ENCODE assay signal across 10 mouse cellular contexts in the genomic region with DNA sequence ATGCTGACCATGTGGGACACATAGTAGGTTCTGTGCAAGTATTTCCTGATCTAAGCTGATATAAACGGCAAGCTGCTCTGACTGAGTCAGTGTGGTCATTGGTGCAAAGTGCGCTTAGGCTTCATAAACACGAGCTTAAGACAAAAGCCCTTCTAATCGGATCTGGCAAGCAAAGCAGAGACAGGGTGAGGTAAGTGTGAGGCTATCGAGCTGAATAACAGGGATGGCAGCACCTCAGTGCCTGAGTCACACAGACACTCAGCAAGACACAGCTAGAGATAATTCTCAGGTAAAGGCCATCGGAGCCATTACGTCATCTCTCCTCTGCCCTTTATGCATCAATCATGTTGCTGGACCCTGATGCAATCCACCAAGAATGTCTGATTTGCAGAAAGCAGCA.
DNase-seq lines count a peak whose midpoint lies in the region; ATAC-seq and TF ChIP-seq lines count a peak whose summit lies in the region.
"Had no signal": no experiment of that assay in that cellular context is flagged by ENCODE, and none has a peak within 500 bp of the region (broad histone marks: within the 10 kb centered on the region; RNA-seq: fewer than 3 reads in every experiment).

No protein-coding gene starts in this region.

- no peaks in the 10 kb centered on the region for H3K4me1 ChIP-seq in kidney, embryonic 14.5 days (ENCODE audit: control insufficient read depth, insufficient read depth, low read length)

- H3K9me3 ChIP-seq in kidney, embryonic 14.5 days (ENCODE audit: control insufficient read depth, low read length) = no peaks in the 10 kb centered on the region; the same call in 1 of the 2 replicates
- H3K9me3 ChIP-seq: lung, embryonic 15.5 days had no signal

- H3K36me3 ChIP-seq in kidney, embryonic 14.5 days (ENCODE audit: control insufficient read depth, insufficient read depth, low read length) = no peaks in the 10 kb centered on the region
- H3K36me3 ChIP-seq: lung, embryonic 15.5 days had no signal

- POLR2A ChIA-PET in Patski (lab: Charles Lee) = interaction anchor here (0.7 kb wide), 1 partner anchor 107 kb away, joined by 3 read pairs; no protein-coding TSS in a partner anchor

- WGBS in kidney, embryonic 14.5 days = 62% methylated on average over 7 of the region's 7 CpGs

- CTCF ChIA-PET in Patski (lab: Charles Lee) = interaction anchor here (0.8 to 1.2 kb wide), 4 partner anchors 17 to 97 kb away, joined by 3 to 4 read pairs (median 4); no protein-coding TSS in a partner anchor

- H3K27me3 ChIP-seq in kidney, embryonic 14.5 days (ENCODE audit: control insufficient read depth, insufficient read depth, low read length) = no peaks in the 10 kb centered on the region
- H3K27me3 ChIP-seq in Patski = no peaks in the 10 kb centered on the region
- H3K27me3 ChIP-seq: lung, embryonic 15.5 days had no signal

- no peak overlapping the region for H3K4me3 ChIP-seq in kidney, embryonic 14.5 days (ENCODE audit: low read length)
- H3K4me3 ChIP-seq: lung, embryonic 15.5 days had no signal

- in situ Hi-C loops in Patski (cut with MboI; ENCODE audit: low pct_unique_long_range_greater_than_20kb) = no loop called here

- peak; percentile 41; the same call in 1 of the 2 replicates for ATAC-seq in kidney, embryonic 14.5 days (ENCODE audit: low FRiP score, low TSS enrichment)
- peak; percentile 53 for ATAC-seq in Patski

- TF ChIP-seq CTCF in Patski (IDR thresholded peaks at IDR 0.05) = no peak

- H3K27ac ChIP-seq in kidney, embryonic 14.5 days (ENCODE audit: low read depth, low read length) = no peak overlapping the region
- H3K27ac ChIP-seq: lung, embryonic 15.5 days had no signal

- no peak for DNase-seq in kidney, postnatal 14 days
- DNase-seq in Patski (ENCODE audit: low read depth, low spot score) = peak; percentile 65
- DNase-seq in fat pad, adult 2 months (ENCODE audit: extremely low read depth, low read depth, low spot score) = peak; percentile 94
- peak; percentile 73 for DNase-seq in retina, postnatal 1 day
- no peak for DNase-seq in spleen, postnatal 36 days (ENCODE audit: low spot score in 2 of 2)
- no peak for DNase-seq in right cerebral cortex, postnatal 10 days (ENCODE audit: low spot score in 2 of 2)
- DNase-seq: kidney, postnatal 25 days; left cerebral cortex, postnatal 4 days had no signal

- no peak overlapping the region for H3K4me2 ChIP-seq in kidney, embryonic 14.5 days (replicated peaks; ENCODE audit: low read depth, low read length)
- H3K4me2 ChIP-seq: lung, embryonic 15.5 days had no signal

- no peak overlapping the region for H3K9ac ChIP-seq in kidney, embryonic 14.5 days (ENCODE audit: low read depth, low read length)
- H3K9ac ChIP-seq: lung, embryonic 15.5 days had no signal

Comparison
In these comparisons a context has a peak if more than half of its experiments do, and no peak if none do; other contexts are left out.
1. DNase-seq: peak in Patski (single experiment), fat pad, adult 2 months (single experiment) and retina, postnatal 1 day (single experiment); none in kidney, postnatal 14 days (single experiment), spleen, postnatal 36 days (0 of 2) and right cerebral cortex, postnatal 10 days (0 of 2).